Mouse (Mus musculus) cerebral cortex, adult 2 months (tissue): Measurements from ENCODE around the gene Fam213b.

Source experiments
- WGBS: fragments of 180-500 bp; shearing (Covaris S2); methylation state at CpG from one replicate; pipeline ENCODE4 v1.1.7; 2018; 5-methylcytosine and 5-hydroxymethylcytosine counted together

Fam213b gene

GRCm38 (mm10) chr4:154880730-154881129 is 18.2 kb downstream of the Fam213b start:
- WGBS, result 63% methylated on average over 6 of the region's 6 CpGs

- 11% methylated on average over 18 of the region's 18 CpGs for WGBS
These were observed 20.9 kb downstream of the Fam213b start for GRCm38 (mm10) chr4:154877864-154878548.

GRCm38 (mm10) chr4:154873186-154873585 is 25.7 kb downstream of the Fam213b start:
- WGBS, result 83% methylated on average over 6 of the region's 6 CpGs

GRCm38 (mm10) chr4:154871757-154872251 is 27.1 kb downstream of the Fam213b start:
- 6% methylated on average over 13 of the region's 13 CpGs for WGBS

GRCm38 (mm10) chr4:154870721-154871120 is 28.2 kb downstream of the Fam213b start:
- 93% methylated on average over 4 of the region's 4 CpGs for WGBS

- WGBS, result 84% methylated on average over 6 of the region's 7 CpGs
These were observed 29.5 kb downstream of the Fam213b start, which contains the start of gene Mmel1 for GRCm38 (mm10) chr4:154869440-154869839. Gene Mmel1 (plus strand): TSS chr4:154869585.

GRCm38 (mm10) chr4:154867257-154867656 is 31.7 kb downstream of the Fam213b start:
- WGBS, result 71% methylated on average over 6 of the region's 6 CpGs

GRCm38 (mm10) chr4:154866391-154866790 is 32.5 kb downstream of the Fam213b start:
- WGBS, result 92% methylated on average over 5 of the region's 5 CpGs

GRCm38 (mm10) chr4:154864961-154865760 is 33.8 kb downstream of the Fam213b start:
- WGBS, result 82% methylated on average over 18 of the region's 18 CpGs

GRCm38 (mm10) chr4:154864271-154864771 is 34.6 kb downstream of the Fam213b start:
- under 1% methylated on average over 18 of the region's 18 CpGs for WGBS

- WGBS, result 93% methylated on average over 3 of the region's 3 CpGs
These were observed 35.4 kb downstream of the Fam213b start for GRCm38 (mm10) chr4:154863436-154863935.

GRCm38 (mm10) chr4:154861967-154862366 is 37.0 kb downstream of the Fam213b start:
- 85% methylated on average over 5 of the region's 5 CpGs for WGBS

- WGBS, result 83% methylated on average over 3 of the region's 3 CpGs
These were observed 40.3 kb downstream of the Fam213b start for GRCm38 (mm10) chr4:154858601-154859000.

GRCm38 (mm10) chr4:154857366-154858240 is 41.3 kb downstream of the Fam213b start:
- WGBS, result 83% methylated on average over 10 of the region's 10 CpGs

GRCm38 (mm10) chr4:154856882-154857281 is 42.1 kb downstream of the Fam213b start:
- 87% methylated on average over 7 of the region's 7 CpGs for WGBS

GRCm38 (mm10) chr4:154856480-154856837 is 42.5 kb downstream of the Fam213b start:
- whole genome bisulfite sequencing, result 17% methylated on average over 9 of the region's 9 CpGs

- WGBS, result under 1% methylated on average over 92 of the region's 110 CpGs
These were observed 43.0 kb downstream of the Fam213b start for GRCm38 (mm10) chr4:154855721-154856479.

GRCm38 (mm10) chr4:154854676-154855345 is 44.1 kb downstream of the Fam213b start:
- WGBS, result 51% methylated on average over 12 of the region's 12 CpGs

GRCm38 (mm10) chr4:154853881-154854280 is 45.1 kb downstream of the Fam213b start:
- 66% methylated on average over 4 of the region's 4 CpGs for WGBS

GRCm38 (mm10) chr4:154852696-154853095 is 46.2 kb downstream of the Fam213b start:
- 82% methylated on average over 1 of the region's 1 CpGs for WGBS
